Mouse (Mus musculus) layer of hippocampus, adult 2 months (tissue): ENCODE measurements around the gene Trim41. TPM values are rescaled to one million over a fixed set of nuclear protein-coding genes. Genes with fewer than 3 reads are reported as not detected.
A peak's percentile ranks its signal among the peaks of the same experiment; 100 is the strongest.

Experiments
- DNase-seq, 2 experiments: peaks; one replicate each; pipeline ENCODE4 v3.0.0; 2022; ENCODE audit warnings: low spot score in 2 of 2
- H3K27ac ChIP-seq: fragments of 200-600 bp; 2 replicates; pipeline ENCODE4 v1.8.1; 2022
- H3K4me3 ChIP-seq: fragments of 200-600 bp; 2 replicates; pipeline ENCODE4 v1.8.1; 2022; ENCODE audit warnings: mild to moderate bottlenecking
- CTCF ChIP-seq: fragments of 200-600 bp; conservative IDR thresholded peaks from 2 replicates; pipeline ENCODE4 v1.8.1; 2022; ENCODE audit warnings: antibody characterized with exemption, mild to moderate bottlenecking, moderate library complexity
- total RNA-seq, 2 experiments: library from RNA; stranded (reverse); gene quantifications; 2 replicates each; pipeline ENCODE4 v1.2.3; 2021

Gene Trim41
- total RNA-seq, 2 experiments from 2014 or later: 56.8 to 61.5 TPM

DNA sequence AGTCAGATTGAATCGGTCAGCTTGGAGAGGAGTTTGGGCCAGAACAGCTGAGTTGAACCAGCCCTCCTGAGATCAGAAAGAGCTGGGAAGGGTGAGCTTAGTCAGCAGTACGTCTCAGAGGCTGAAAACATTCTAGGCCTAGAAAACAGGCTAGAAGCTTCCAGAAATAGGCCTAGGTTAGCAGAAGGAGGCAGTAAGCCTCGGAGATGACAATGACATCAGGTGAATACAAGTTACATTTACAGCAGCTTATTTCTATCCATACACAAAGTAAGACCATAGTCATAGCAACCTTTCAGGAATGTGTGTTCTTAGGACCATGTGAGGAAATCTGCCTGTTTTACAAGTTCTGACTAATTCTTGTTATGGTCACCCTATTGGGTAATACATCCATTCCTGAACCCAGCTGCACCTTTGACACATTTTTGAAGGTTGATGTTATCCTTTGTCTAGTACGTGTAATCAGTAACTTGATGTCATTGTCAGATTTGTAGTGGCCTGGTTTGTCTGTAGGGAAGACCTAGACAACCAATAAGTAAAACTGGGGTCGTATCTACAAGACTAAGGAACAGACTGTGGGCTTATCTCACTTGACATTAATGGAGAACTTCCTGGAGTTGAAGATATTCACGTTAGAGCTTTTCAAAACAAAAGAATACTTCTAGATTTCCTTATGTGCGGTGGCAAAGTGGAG is 2.6 kb upstream of the Trim41 start:
- TF ChIP-seq CTCF: no peak
- no peak overlapping the region for H3K27ac ChIP-seq
- no peak for DNase-seq
- no peak overlapping the region for H3K4me3 ChIP-seq

DNA sequence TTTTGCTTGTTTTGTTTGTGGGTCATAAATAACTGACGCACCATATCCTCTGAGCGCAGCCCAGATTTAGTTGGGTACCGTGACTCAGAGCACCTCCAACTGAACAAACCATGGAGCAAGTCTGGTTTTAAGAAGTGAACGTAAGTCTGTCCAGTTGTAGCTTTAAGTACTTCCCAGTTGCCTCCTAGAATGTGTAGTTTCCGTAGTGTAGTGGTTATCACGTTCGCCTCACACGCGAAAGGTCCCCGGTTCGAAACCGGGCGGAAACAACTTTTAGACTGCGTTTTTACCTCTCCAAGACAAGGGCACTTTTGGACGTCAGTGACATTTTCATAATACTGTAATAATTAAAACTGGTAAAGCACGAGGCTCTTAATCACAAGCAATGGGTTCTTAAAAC is 1.2 kb upstream of the Trim41 start:
- DNase-seq: peak; percentile 85 to 89
- Histone ChIP-seq H3K27ac (peak overlapping the region; percentile 100), H3K4me3 (peak overlapping the region; percentile 62)
- no peak for TF ChIP-seq CTCF

DNA sequence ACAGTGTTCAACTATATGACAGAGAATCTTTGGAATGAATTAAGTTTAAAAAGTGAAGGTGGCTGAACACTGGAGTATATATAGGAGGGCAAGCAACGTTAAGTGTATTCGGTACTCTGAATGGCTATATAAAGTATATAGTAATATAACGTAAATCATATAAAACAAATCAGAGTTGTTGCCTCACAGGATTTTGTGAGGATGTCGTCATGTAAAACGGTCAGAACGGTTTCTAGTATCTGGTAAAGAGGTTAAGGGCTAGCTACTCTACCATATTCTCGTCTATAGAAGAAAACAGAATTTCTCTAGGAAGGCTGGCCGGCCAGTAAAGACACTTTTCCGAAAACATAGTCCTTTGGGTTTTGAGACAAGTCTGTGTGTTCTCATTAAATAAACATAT is 641 bp upstream of the Trim41 start:
- DNase-seq: no peak
- H3K4me3 ChIP-seq: peak overlapping the region; percentile 62
- no peak for TF ChIP-seq CTCF
- H3K27ac ChIP-seq: peak overlapping the region; percentile 100

DNA sequence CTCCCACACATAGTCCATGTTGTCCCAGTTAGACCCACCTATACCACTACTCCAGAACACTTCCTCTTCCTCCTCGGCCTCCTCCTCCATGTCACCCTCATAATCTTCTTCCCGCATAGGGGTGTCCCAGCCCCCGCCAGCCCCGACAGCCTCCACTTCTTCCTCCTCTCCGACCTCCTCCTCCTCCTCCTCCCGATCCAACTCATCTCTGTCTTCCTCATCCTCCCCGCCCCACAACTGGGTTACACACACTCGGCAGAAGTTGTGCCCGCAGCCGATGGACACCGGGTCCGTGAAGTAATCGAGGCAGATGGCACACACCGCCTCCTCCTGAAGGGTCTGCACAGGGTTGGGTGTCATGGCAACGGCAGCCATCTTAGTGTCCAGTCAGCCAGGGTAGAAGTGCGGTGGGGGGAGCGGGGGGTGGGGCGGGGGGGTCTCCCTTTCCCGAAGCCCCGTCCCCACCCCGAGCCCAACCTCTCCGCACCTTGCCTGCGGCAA is 822 bp downstream of the Trim41 start:
- TF ChIP-seq CTCF: no peak
- peak overlapping the region; percentile 100 for H3K27ac ChIP-seq
- DNase-seq: peak; percentile 39 to 42
- H3K4me3 ChIP-seq: peak overlapping the region; percentile 62

DNA sequence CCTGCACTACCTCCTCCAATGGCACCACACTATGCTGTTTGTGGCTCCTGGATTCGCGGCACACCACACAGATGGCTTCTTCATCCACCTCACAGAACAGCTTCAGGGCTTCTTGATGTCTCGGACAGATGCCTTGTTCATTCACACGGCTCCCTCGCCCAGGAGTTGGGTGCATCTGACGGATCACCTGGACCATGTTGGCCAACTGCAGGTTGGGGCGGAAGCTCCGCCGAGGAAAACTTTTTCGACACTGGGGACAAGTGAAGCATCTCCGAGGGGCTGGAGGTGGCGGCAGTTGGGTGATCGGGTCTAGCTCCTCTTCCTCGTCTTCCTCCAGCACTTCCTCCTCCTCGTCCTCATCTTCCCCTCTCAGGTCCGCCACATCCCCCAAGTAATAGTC is 1.3 kb downstream of the Trim41 start:
- no peak for TF ChIP-seq CTCF
- DNase-seq: no peak
- Histone ChIP-seq H3K4me3 (peak overlapping the region; percentile 62), H3K27ac (peak overlapping the region; percentile 100; the same call in 1 of the 2 replicates)

DNA sequence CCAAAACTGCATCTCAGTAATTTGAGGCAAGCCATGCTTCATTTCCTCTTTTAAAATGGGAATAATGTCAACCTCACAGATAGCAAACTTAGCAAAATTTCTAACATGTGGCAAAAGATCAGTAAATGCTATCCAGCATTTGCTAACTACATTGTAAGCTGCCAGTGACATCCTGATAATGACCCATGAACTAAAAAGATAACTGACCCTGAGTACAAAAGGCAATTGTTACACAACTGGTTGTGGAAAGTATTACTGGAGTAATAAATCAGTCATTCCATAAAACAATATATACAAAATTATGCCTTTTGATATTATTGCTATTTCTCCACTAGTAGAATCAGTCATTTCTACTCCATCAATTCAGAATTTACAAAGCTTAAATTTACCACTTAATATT is 3.4 kb downstream of the Trim41 start:
- 0 out of 2 replicates have a peak overlapping the region, but pooled peaks have one; percentile 32 for H3K27ac ChIP-seq
- no peak for TF ChIP-seq CTCF
- no peak for DNase-seq
- H3K4me3 ChIP-seq: no peak overlapping the region

DNA sequence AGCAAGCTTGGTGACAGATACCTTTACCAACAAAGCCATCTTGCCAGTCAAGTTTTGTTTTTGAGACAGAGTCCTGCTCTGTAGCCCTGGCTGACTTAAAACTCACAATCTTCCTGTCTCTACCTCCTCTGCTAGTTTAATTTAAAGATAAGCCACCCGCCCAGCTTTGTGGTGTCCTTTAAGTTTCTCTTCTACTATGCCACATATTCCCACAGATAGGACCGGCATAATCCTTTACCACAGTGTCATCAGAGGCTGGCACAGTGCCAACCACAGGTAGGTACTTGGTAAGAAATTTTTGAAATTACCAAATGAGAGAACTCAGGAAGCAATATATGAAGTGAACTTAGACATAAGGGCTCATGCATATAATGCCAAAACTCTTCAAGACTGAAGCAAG is 7.0 kb downstream of the Trim41 start:
- no peak overlapping the region for H3K27ac ChIP-seq
- H3K4me3 ChIP-seq: no peak overlapping the region
- no peak for TF ChIP-seq CTCF
- DNase-seq: no peak

DNA sequence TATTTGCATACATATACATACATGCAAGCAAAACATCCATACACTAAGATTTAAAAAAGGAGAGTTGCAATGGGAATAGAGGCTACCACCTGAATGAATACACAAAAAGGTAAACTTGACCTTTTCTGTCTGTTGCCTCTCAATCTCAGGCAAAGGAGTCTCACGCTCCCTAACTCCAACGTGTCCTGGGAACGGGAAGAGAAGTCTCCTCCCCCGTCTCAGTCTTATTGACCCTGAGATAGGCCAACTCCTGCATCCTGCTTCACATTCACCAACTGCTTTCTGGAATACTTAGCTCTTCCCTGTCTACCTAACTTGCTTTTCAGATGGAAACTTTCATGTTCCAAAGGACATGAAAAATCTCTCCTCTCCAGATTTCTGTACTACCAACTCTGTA is 7.7 kb downstream of the Trim41 start:
- no peak overlapping the region for H3K4me3 ChIP-seq
- no peak overlapping the region for H3K27ac ChIP-seq
- DNase-seq: no peak
- TF ChIP-seq CTCF: no peak

DNA sequence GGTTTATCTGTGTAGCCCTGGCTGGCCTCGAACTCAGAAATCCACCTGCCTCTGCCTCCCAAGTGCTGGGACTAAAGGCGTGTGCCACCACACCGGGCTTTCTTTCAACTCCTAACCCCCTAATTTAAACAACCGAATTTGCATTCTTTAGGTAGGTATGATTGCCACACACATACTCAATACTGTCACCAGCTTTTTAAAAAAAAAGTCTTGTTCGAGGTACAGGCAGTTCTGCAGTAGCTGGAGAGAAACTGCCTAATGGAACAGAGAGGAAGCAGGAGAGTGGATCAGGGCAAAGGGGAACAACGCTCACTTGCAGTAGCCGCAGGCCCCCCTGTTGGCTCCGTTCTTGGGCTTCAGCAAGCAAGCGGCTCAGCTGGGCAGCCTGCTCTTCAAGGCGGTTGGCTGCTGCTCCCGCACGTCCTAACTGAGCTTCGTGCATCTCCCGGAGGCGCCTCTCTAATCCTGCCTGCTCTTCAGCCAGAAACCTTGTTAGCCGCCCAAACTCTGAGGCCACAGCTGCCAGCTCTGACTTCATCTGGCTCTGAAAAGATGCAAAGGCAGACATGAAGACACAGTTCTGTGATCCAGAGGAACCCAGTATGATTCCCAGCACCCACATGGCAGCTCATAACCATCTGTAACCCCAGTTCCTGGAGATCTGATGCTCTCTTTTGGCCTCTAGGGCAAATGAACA is 8.3 kb downstream of the Trim41 start:
- DNase-seq: no peak
- TF ChIP-seq CTCF: no peak
- Histone ChIP-seq H3K27ac (peak overlapping the region; percentile 39; the same call in 1 of the 2 replicates), H3K4me3 (no peak overlapping the region)

DNA sequence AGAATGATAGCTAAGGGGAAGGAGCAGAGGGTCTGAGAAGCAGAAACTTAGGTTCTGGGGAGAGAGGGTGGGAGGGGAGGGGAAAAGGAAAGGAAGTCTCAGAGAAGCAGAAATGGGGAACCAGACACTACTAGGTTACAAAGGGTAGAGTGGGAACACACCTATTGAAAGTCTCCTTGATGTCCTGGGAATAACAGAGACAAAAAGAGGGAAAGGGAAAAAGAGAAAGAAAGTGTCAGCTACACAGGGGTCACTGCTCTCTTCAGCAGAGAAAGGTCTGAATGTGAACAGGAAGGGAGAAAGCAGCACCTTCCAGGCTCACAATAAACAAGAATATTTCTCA is 8.9 kb downstream of the Trim41 start:
- no peak for DNase-seq
- Histone ChIP-seq H3K27ac (peak overlapping the region; percentile 39; the same call in 1 of the 2 replicates), H3K4me3 (no peak overlapping the region)
- no peak for TF ChIP-seq CTCF

DNA sequence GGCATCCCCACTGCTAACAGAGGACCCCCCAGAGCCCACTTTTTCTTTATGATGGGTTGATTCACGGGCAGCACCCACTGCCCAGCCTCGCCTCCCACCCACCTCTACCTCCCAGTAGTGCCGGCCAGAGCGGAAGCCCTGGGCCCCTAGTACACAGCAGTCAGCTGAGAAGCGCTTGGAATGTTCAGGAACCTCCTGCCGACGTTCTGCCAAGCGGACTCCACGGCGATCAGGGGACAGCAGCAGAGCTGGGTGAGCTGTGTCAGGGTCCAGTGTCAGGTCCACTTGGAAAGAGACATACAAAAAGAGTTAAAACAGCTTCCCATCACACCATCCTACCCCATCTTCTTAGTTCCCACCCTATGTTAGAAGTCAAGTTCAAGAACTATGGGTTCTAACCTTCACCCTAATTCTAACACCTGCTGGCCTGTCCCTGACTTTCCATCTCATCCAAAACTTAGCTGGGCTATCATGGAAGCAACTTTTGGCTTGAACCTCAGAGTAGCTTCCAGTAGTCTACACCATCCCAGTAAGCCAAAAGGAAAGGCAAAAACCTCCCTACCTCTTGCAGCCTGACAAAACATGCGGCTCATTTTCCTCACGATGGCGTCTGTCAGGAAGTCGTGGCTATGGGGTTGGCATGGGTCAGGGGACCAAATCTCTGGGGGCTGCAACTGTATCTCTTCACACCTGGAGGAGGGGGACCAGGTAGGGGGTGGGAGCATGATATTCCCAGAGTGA is 9.4 kb downstream of the Trim41 start:
- DNase-seq: no peak
- TF ChIP-seq CTCF: no peak
- Histone ChIP-seq H3K4me3 (no peak overlapping the region), H3K27ac (peak overlapping the region; percentile 37)

DNA sequence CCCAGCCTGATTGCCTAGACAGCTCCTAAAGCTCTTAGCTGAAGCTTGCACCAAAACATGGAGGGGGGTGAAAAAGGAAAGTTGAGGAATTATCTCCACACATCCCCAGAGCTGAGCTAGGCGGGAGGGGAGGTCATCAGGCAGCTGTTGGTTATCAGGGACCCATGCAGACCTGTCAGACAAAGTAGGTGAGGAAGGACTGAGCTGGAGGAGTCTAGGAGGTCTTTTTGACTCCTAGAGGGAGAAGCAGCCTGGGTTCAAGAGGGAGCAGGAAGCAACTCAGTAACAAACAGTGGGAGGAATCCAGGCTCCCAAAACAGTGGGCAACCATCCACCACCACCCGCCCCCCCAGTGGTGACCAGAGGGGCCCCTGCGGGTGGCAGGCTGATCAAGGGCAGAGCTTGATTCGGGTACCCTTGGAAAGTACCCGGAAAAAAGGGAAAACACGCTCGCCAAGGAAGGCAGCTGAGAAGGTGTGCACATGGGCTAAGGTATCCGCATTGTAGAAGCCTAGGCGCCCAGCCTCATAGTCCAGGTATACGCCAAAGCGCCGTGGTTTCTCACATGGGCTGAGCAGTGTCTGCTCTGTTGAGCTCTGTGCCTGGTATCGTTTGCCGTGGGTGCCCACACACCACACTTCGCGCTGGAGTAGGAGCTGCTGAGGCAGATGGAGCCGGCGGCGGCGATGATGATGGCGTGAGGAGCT is 10.1 kb downstream of the Trim41 start:
- peak in 1 of 2 experiments; percentile 56 for DNase-seq
- TF ChIP-seq CTCF: no peak
- H3K4me3 ChIP-seq: no peak overlapping the region
- peak overlapping the region; percentile 37 for H3K27ac ChIP-seq

DNA sequence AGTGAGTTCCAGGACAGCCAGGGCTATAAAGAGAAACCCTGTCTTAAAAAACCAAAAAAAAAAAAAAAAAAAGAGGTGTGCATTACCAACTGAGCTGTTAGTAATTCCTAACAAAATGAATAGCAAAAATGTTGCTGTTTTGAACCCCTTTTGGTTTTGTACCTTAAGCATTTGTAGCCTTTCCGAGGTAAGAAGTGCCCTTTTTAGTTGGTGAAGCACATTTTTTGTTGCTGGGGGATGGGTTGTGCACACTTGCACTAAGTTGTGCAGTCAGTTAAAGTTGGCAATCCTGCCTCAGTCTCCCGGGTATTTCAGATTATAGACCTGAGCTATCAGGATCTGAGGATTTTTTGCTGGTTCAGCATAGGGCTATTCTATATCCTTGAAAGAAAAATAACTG is 12.2 kb downstream of the Trim41 start:
- H3K4me3 ChIP-seq: no peak overlapping the region
- no peak for DNase-seq
- TF ChIP-seq CTCF: no peak
- no peak overlapping the region for H3K27ac ChIP-seq
